Mouse (Mus musculus) kidney, adult 2 months (tissue): ENCODE measurements at regions not wholly inside any gene's neighbourhood (a gene's known extent, or its start where the extent isn't known, plus 50 kb on each side); places are given as distances from the start of the nearest gene placed in this dataset.

ENCODE experiments used
- CTCF ChIP-seq: fragments of 200-500 bp; conservative IDR thresholded peaks from 2 replicates; pipeline ENCODE4 v1.5.1; 2011; ENCODE audit warnings: low read depth, mild to moderate bottlenecking, control low read depth, low read length, moderate library complexity, mixed read lengths; ENCODE audit not compliant: insufficient read depth, insufficient read length
- POLR2A ChIP-seq: fragments of 200-500 bp; IDR thresholded peaks from one replicate; pipeline ENCODE4 v1.6.1; 2011; ENCODE audit warnings: low read depth, low read length, control low read depth

- TF ChIP-seq CTCF (no peak; the same call in 1 of the 2 replicates), POLR2A (no peak)
Measured at GRCm38 (mm10) chr9:91291340-91291739, 70.9 kb upstream of the Zic4 start.
